Mouse (Mus musculus): ENCODE measurements around the gene Pik3c2g. TPM values are rescaled to one million over a fixed set of nuclear protein-coding genes. Genes with fewer than 3 reads are reported as not detected.

The Pik3c2g gene
- polyA plus RNA-seq, 1 experiment from 2014 or later = 0.38 TPM

DNA sequence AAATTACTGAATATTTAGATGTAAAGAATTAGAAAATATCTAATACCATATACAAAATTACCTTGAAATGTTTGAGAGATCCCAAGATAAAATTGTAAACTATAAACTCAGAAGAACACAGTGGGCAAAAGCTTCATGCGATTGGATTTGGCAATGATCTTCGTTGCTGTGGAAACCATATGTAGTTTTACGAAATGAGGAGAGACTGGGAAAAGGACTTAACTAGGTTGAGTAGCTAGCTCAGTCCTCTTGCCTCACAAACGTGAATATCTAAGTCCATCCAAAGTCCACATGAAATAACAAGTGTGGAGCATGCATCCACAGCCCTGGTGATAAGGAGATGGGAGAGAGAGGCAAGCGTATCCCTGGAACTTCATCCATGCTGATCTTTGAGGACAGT is 387.6 kb downstream of the Pik3c2g start:
- ATAC-seq (ENCODE audit: low FRiP score) = no peak
- no peaks in the 10 kb centered on the region for H3K9me3 ChIP-seq
- H3K36me3 ChIP-seq = no peaks in the 10 kb centered on the region
- no peak overlapping the region for H3K9ac ChIP-seq
- 88% methylated on average over 5 of the region's 5 CpGs for WGBS
- H3K27me3 ChIP-seq = no peaks in the 10 kb centered on the region
- H3K4me2 ChIP-seq = no peak overlapping the region
- H3K4me3 ChIP-seq = no peak overlapping the region
- no peaks in the 10 kb centered on the region for H3K4me1 ChIP-seq (replicated peaks)
- no peak overlapping the region for H3K27ac ChIP-seq

- WGBS = 63% methylated on average over 3 of the region's 3 CpGs
- H3K9ac ChIP-seq = no peak overlapping the region
These were observed 391.1 kb downstream of the Pik3c2g start for GRCm38 (mm10) chr6:139978114-139978513.

GRCm38 (mm10) chr6:139981061-139981460 is 394.0 kb downstream of the Pik3c2g start:
- Histone ChIP-seq H3K9me3 (no peaks in the 10 kb centered on the region), H3K9ac (no peak overlapping the region), H3K4me2 (no peak overlapping the region), H3K4me1 (replicated peaks) (no peaks in the 10 kb centered on the region), H3K27ac (no peak overlapping the region), H3K27me3 (no peaks in the 10 kb centered on the region), H3K4me3 (no peak overlapping the region), H3K36me3 (no peaks in the 10 kb centered on the region)
- no peak for ATAC-seq (ENCODE audit: low FRiP score)

More at GRCm38 (mm10) chr6:139978114-139978513, 391.1 kb downstream of the Pik3c2g start:
- Histone ChIP-seq H3K4me2 (no peak overlapping the region), H3K4me3 (no peak overlapping the region), H3K27me3 (no peaks in the 10 kb centered on the region), H3K4me1 (replicated peaks) (no peaks in the 10 kb centered on the region), H3K36me3 (no peaks in the 10 kb centered on the region), H3K27ac (no peak overlapping the region), H3K9me3 (no peaks in the 10 kb centered on the region)
- no peak for ATAC-seq (ENCODE audit: low FRiP score)

DNA sequence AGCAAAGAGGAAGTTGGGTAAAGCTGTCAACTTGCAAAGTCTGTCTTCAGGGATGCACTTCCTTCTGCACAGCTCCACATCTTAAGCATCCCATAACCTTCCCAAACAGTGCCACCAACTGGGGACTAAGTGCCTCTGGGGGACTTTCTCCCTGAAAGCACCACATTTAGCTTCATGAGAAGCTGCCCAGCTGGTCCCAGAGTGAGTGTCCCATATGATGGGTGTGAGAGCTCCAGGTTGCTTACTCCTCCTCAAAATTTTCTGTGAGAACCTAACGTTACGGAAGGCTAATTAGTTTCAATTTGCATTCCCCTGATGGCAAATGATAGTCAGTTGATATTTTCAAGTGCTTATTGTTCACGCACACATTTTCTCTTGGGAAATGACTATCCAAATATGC is 397.0 kb downstream of the Pik3c2g start:
- Histone ChIP-seq H3K36me3 (no peaks in the 10 kb centered on the region), H3K9me3 (no peaks in the 10 kb centered on the region), H3K9ac (no peak overlapping the region), H3K27me3 (no peaks in the 10 kb centered on the region), H3K4me3 (no peak overlapping the region), H3K4me1 (replicated peaks) (no peaks in the 10 kb centered on the region), H3K4me2 (no peak overlapping the region), H3K27ac (no peak overlapping the region)
- ATAC-seq (ENCODE audit: low FRiP score) = no peak
- 85% methylated on average over 3 of the region's 3 CpGs for WGBS

GRCm38 (mm10) chr6:139986564-139986963 is 399.5 kb downstream of the Pik3c2g start:
- no peak overlapping the region for H3K4me2 ChIP-seq
- ATAC-seq (ENCODE audit: low FRiP score) = no peak
- no peak overlapping the region for H3K27ac ChIP-seq
- 85% methylated on average over 2 of the region's 2 CpGs for WGBS
- H3K9me3 ChIP-seq = no peaks in the 10 kb centered on the region
- no peaks in the 10 kb centered on the region for H3K27me3 ChIP-seq
- H3K4me1 ChIP-seq (replicated peaks) = no peaks in the 10 kb centered on the region
- H3K4me3 ChIP-seq = no peak overlapping the region
- no peaks in the 10 kb centered on the region for H3K36me3 ChIP-seq
- H3K9ac ChIP-seq = no peak overlapping the region

DNA sequence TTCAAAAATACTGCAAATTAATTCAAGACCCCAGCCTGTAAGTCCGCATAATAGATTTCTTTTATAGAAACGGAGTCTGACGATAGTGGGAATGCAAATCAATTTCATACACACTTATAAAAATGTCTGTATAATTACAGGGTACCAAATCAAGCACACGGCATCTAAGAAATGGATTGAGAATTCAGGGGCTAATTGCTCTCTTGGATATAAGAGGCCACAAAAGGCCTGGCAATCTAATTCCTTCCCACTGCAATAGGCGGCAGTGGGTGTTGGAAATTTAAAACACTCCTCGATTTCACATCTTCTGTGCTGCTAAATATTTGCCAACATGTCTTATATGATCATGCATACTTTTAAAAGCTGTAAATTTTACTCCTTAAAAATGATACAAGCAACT is 402.1 kb downstream of the Pik3c2g start:
- no peaks in the 10 kb centered on the region for H3K4me1 ChIP-seq (replicated peaks)
- H3K4me2 ChIP-seq = no peak overlapping the region
- H3K27me3 ChIP-seq = no peaks in the 10 kb centered on the region
- no peak for ATAC-seq (ENCODE audit: low FRiP score)
- WGBS = 75% methylated on average over 6 of the region's 6 CpGs
- no peak overlapping the region for H3K27ac ChIP-seq
- no peaks in the 10 kb centered on the region for H3K9me3 ChIP-seq
- no peak overlapping the region for H3K4me3 ChIP-seq
- H3K9ac ChIP-seq = no peak overlapping the region
- no peaks in the 10 kb centered on the region for H3K36me3 ChIP-seq

GRCm38 (mm10) chr6:139989597-139989996 is 402.6 kb downstream of the Pik3c2g start:
- WGBS = 85% methylated on average over 10 of the region's 10 CpGs
- no peak overlapping the region for H3K4me3 ChIP-seq
- H3K27ac ChIP-seq = no peak overlapping the region
- H3K27me3 ChIP-seq = no peaks in the 10 kb centered on the region
- H3K4me2 ChIP-seq = no peak overlapping the region
- H3K4me1 ChIP-seq (replicated peaks) = no peaks in the 10 kb centered on the region
- no peak for ATAC-seq (ENCODE audit: low FRiP score)
- no peaks in the 10 kb centered on the region for H3K36me3 ChIP-seq
- no peak overlapping the region for H3K9ac ChIP-seq
- H3K9me3 ChIP-seq = no peaks in the 10 kb centered on the region

- WGBS = 82% methylated on average over 3 of the region's 3 CpGs
- Histone ChIP-seq H3K4me2 (no peak overlapping the region), H3K9ac (no peak overlapping the region), H3K4me1 (replicated peaks) (no peaks in the 10 kb centered on the region), H3K27ac (no peak overlapping the region), H3K9me3 (no peaks in the 10 kb centered on the region), H3K36me3 (no peaks in the 10 kb centered on the region), H3K4me3 (no peak overlapping the region), H3K27me3 (no peaks in the 10 kb centered on the region)
- ATAC-seq (ENCODE audit: low FRiP score) = no peak
These were observed 418.2 kb downstream of the Pik3c2g start for GRCm38 (mm10) chr6:140005181-140005580.

Other genes starting within 250 kb of the Pik3c2g start
- not detected in 2 replicates for gene Rergl, start 85.2 kb upstream of the Pik3c2g start, polyA plus RNA-seq (2015; fragmentation: Nextera tagmentation; extraction: Ambion mirVana)